Mouse (Mus musculus) MEL (cell line): Measurements from ENCODE around the gene Itpr2. TPM values are rescaled to one million over a fixed set of nuclear protein-coding genes. Genes with fewer than 3 reads are reported as not detected.

Experiments used
- DNase-seq: peaks from one replicate; pipeline ENCODE4 v3.0.0; 2011; ENCODE audit warnings: low read depth, low spot score
- H3K27ac ChIP-seq: 2 replicates; pipeline ENCODE4 v1.5.1; 2012; ENCODE audit warnings: low read depth, mild to moderate bottlenecking, control low read depth, low read length, moderate library complexity; ENCODE audit not compliant: control insufficient read depth
- H3K27me3 ChIP-seq, 2 experiments: fragments of 150-350 bp in 1 of 2; sonication (generic) in 1 of 2; 2 replicates each; pipeline ENCODE4 v1.6.1; 2012; ENCODE audit warnings: low read length in 2 of 2, mild to moderate bottlenecking in 2 of 2, improper control_type of control experiment in 1 of 2, moderate library complexity in 1 of 2; ENCODE audit not compliant: insufficient read depth in 2 of 2, control insufficient read depth in 1 of 2
- H3K36me3 ChIP-seq, 2 experiments: 2 replicates each; pipeline ENCODE4 v1.6.1; 2012 to 2014; ENCODE audit warnings: low read length in 2 of 2, improper control_type of control experiment in 1 of 2, inconsistent platforms in 1 of 2, mild to moderate bottlenecking in 1 of 2; ENCODE audit not compliant: insufficient read depth in 2 of 2, control insufficient read depth in 1 of 2
- H3K4me1 ChIP-seq, 2 experiments: fragments of 150-350 bp in 1 of 2; sonication (generic) in 1 of 2; 2 replicates each; pipeline ENCODE4 v1.6.1; 2012; ENCODE audit warnings: low read length in 2 of 2, improper control_type of control experiment in 1 of 2, mild to moderate bottlenecking in 1 of 2; ENCODE audit not compliant: insufficient read depth in 2 of 2, control insufficient read depth in 1 of 2
- H3K4me3 ChIP-seq, 2 experiments: fragments of 150-350 bp in 1 of 2; sonication (generic) in 1 of 2; 2 replicates each; pipeline ENCODE4 v1.5.1; 2012; ENCODE audit warnings: low read depth in 2 of 2, low read length in 2 of 2, mild to moderate bottlenecking in 2 of 2, moderate library complexity in 2 of 2, control low read depth in 1 of 2, improper control_type of control experiment in 1 of 2; ENCODE audit not compliant: control insufficient read depth in 1 of 2, insufficient read depth in 1 of 2
- H3K79me2 ChIP-seq: 2 replicates; pipeline ENCODE4 v1.6.1; 2012; ENCODE audit warnings: mild to moderate bottlenecking, low read length, moderate library complexity; ENCODE audit not compliant: control insufficient read depth, poor library complexity, insufficient read depth
- H3K9ac ChIP-seq: 2 replicates; pipeline ENCODE4 v1.6.1; 2012; ENCODE audit warnings: low read depth, mild to moderate bottlenecking, control low read depth, low read length, moderate library complexity; ENCODE audit not compliant: control insufficient read depth, poor library complexity, severe bottlenecking
- H3K9me3 ChIP-seq: fragments of 150-350 bp; sonication (generic); replicated peaks from 2 replicates; pipeline ENCODE4 v1.6.1; 2012; ENCODE audit warnings: mild to moderate bottlenecking, low read length, improper control_type of control experiment, moderate library complexity; ENCODE audit not compliant: insufficient read depth
- CHD1 ChIP-seq: IDR thresholded peaks from 2 replicates; pipeline ENCODE4 v1.6.1; 2012; ENCODE audit warnings: low read depth, mild to moderate bottlenecking, inconsistent platforms, low read length, improper control_type of control experiment
- CHD2 ChIP-seq: IDR thresholded peaks from 2 replicates; pipeline ENCODE4 v1.6.1; 2011; ENCODE audit warnings: low read length, improper control_type of control experiment
- CTCF ChIP-seq, 3 experiments: IDR thresholded peaks in 2 of 3; conservative IDR thresholded peaks in 1 of 3; 2 replicates each; pipeline ENCODE4 v1.5.1; 2011 to 2012; ENCODE audit warnings: low read length in 3 of 3, low read depth in 2 of 3, mild to moderate bottlenecking in 2 of 3, improper control_type of control experiment in 1 of 3, inconsistent platforms in 1 of 3, mixed read lengths in 1 of 3, moderate library complexity in 1 of 3; ENCODE audit not compliant: control insufficient read depth in 1 of 3, insufficient read depth in 1 of 3, poor library complexity in 1 of 3, severe bottlenecking in 1 of 3
- E2F4 ChIP-seq: IDR thresholded peaks from 2 replicates; pipeline ENCODE4 v1.6.1; 2011; ENCODE audit warnings: low read depth, low read length, improper control_type of control experiment, borderline replicate concordance
- ELF1 ChIP-seq: IDR thresholded peaks from 2 replicates; pipeline ENCODE4 v1.6.1; 2014; ENCODE audit warnings: low read depth, mild to moderate bottlenecking, inconsistent platforms, low read length, improper control_type of control experiment, moderate library complexity
- EP300 ChIP-seq, 2 experiments: IDR thresholded peaks; 2 replicates each; pipeline ENCODE4 v1.6.1; 2011; ENCODE audit warnings: improper control_type of control experiment in 2 of 2, low read length in 2 of 2, low read depth in 1 of 2, mild to moderate bottlenecking in 1 of 2
- GABPA ChIP-seq: IDR thresholded peaks from 2 replicates; pipeline ENCODE4 v1.6.1; 2012; ENCODE audit warnings: low read depth, mild to moderate bottlenecking, inconsistent platforms, low read length, improper control_type of control experiment, moderate library complexity
- HCFC1 ChIP-seq: IDR thresholded peaks from 2 replicates; pipeline ENCODE4 v1.6.1; 2012; ENCODE audit warnings: low read depth, mild to moderate bottlenecking, inconsistent platforms, low read length, improper control_type of control experiment, moderate library complexity
- MAZ ChIP-seq: IDR thresholded peaks from 2 replicates; pipeline ENCODE4 v1.6.1; 2012; ENCODE audit warnings: low read depth, mild to moderate bottlenecking, inconsistent platforms, low read length, improper control_type of control experiment
- MYC ChIP-seq: IDR thresholded peaks from 2 replicates; pipeline ENCODE4 v1.6.1; 2011; ENCODE audit warnings: low read depth, mild to moderate bottlenecking, low read length, improper control_type of control experiment, moderate library complexity
- NELFE ChIP-seq: IDR thresholded peaks from 2 replicates; pipeline ENCODE4 v1.6.1; 2011; ENCODE audit warnings: low read depth, low read length, improper control_type of control experiment
- SIN3A ChIP-seq: IDR thresholded peaks from 2 replicates; pipeline ENCODE4 v1.6.1; 2012; ENCODE audit warnings: low read length, improper control_type of control experiment, inconsistent platforms
- SMC3 ChIP-seq: IDR thresholded peaks from 2 replicates; pipeline ENCODE4 v1.6.1; 2011; ENCODE audit warnings: low read depth, low read length, improper control_type of control experiment
- ZC3H11A ChIP-seq: IDR thresholded peaks from 2 replicates; pipeline ENCODE4 v1.6.1; 2012; ENCODE audit warnings: low read depth, mild to moderate bottlenecking, inconsistent platforms, low read length, improper control_type of control experiment
- ZMIZ1 ChIP-seq: IDR thresholded peaks from 2 replicates; pipeline ENCODE4 v1.6.1; 2012; ENCODE audit warnings: low read depth, mild to moderate bottlenecking, inconsistent platforms, low read length, improper control_type of control experiment, moderate library complexity
- polyA plus RNA-seq, 2 experiments: library from polyadenylated mRNA; stranded (reverse) in 1 of 2; unstranded in 1 of 2; fragments of >175 nt in 1 of 2; fragments of >200 nt in 1 of 2; gene quantifications; 2 replicates each; pipeline versions ENCODE4 v1.2.1 to v1.2.4; 2012; ENCODE audit warnings: low replicate concordance in 2 of 2, low read depth in 1 of 2; ENCODE audit not compliant: insufficient read length in 2 of 2, insufficient read depth in 1 of 2, missing spikeins in 1 of 2
- total RNA-seq: library from RNA; depleted of rRNA; stranded (reverse); fragments of 300-350 nt; gene quantifications from 2 replicates; pipeline ENCODE4 v1.2.3, GENCODE M21; 2012

Gene Itpr2
- total and polyA plus RNA-seq, 3 experiments, result 1.5 to 3.0 TPM; not detected in 1

DNA sequence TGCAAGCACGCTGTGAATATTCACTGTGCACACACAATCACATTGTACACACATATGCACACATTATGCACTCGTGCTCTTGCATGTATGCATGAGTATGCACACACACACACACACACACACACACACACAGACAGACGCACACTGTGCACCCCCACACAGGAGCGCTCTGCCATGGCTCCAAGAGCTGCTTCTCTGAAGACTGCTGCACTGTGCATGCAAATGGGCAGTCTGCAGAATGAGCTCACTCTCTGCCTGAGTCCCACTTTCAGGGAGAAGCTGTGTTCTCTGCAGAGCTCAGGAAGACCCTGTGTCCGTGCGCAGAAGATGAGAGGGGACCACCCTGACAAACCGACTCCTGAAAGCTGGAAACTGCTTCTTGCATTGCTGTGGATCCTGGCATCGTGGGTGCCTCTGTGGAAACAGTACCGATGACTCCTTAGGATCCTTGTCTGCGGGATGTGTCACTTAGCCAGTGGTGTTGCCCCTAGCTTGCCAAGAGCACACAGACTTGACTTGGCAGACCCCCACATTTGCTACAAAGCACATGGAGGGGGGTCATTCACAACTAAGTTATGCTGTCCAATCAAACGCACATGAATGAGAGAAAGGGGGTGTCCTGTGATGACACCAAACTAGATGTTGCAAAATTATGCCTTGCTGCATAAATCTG lies 55.9 kb downstream of the Itpr2 start:
- Histone ChIP-seq H3K4me3 (no peak overlapping the region), H3K27me3 (no peaks in the 10 kb centered on the region), H3K36me3 (no peaks in the 10 kb centered on the region), H3K9me3 (no peaks in the 10 kb centered on the region), H3K4me1 (no peaks in the 10 kb centered on the region), H3K79me2 (no peaks in the 10 kb centered on the region), H3K27ac (no peak overlapping the region), H3K9ac (no peak overlapping the region)
- no peak for TF ChIP-seq E2F4
- no peak for TF ChIP-seq HCFC1
- TF ChIP-seq GABPA, result no peak
- TF ChIP-seq CHD2, result no peak
- no peak for TF ChIP-seq ELF1
- DNase-seq, result no peak

DNA sequence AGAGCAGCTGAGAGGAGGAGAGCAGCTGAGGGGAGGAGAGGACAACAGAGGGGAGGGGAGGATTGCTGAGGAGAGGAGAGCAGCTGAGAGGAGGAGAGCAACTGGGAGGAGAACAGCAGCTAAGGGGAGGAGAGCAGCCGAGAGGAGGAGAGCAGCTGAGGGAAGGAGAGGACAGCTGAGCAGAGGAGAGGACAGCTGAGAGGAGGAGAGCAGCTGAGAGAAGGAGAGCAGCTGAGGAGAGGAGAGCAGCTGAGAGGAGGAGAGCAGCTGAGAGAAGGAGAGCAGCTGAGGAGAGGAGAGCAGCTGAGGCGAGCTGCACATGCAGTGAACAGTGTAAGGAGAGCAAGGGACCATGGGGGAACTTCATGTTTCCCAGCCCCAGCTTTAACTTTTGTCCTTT lies 62.2 kb downstream of the Itpr2 start:
- no peaks in the 10 kb centered on the region for H3K36me3 ChIP-seq
- no peak for DNase-seq
- H3K9me3 ChIP-seq, result no peaks in the 10 kb centered on the region
- no peaks in the 10 kb centered on the region for H3K4me1 ChIP-seq
- H3K27ac ChIP-seq, result no peak overlapping the region
- no peak overlapping the region for H3K4me3 ChIP-seq
- H3K79me2 ChIP-seq, result no peaks in the 10 kb centered on the region
- no peaks in the 10 kb centered on the region for H3K27me3 ChIP-seq
- H3K9ac ChIP-seq, result no peak overlapping the region
- no peak for TF ChIP-seq MAZ
- TF ChIP-seq CHD1, result no peak
- no peak for TF ChIP-seq ZMIZ1

DNA sequence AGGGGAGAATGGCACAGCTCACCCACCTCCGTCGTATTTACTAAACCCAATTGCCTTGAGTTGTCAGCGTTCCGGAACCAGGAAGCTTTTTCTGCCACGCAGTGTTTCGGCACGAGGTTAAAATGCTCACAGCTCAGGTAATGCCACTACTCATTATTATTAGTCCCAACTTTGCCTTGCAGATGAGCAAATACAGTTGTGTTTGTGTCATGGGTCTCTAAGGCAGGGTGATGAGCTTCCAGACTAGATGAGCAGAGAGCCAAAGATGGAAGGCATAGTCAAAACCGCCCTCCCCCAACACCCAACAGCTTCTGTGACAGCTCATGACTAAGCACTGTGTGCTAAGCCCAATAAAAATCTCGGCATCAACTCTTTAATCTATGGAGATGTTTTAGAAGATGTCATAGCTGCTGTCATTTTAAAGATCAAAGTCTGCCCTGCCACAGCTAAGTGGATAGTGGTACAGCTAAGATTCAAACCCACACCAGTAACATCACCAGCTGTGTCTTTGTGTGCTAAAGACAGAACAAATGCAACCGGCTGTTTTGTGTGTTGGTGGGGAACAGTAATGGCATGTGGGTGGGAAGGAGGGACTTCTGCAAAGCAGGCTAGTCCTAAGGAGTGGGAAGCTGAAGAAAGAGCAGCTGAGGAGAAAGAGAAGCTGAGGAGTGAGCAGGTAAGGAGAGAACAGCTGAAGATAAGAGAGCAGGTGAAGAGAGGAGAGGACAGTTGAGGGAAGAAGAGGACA lies 62.8 kb downstream of the Itpr2 start:
- Histone ChIP-seq H3K27me3 (no peaks in the 10 kb centered on the region), H3K9me3 (no peaks in the 10 kb centered on the region), H3K36me3 (no peaks in the 10 kb centered on the region), H3K4me3 (no peak overlapping the region), H3K79me2 (no peaks in the 10 kb centered on the region), H3K4me1 (peaks cover 0 to 4% of the 10 kb centered on the region in 2 experiments; a peak in 1 of 4 replicates), H3K27ac (no peak overlapping the region), H3K9ac (no peak overlapping the region)
- TF ChIP-seq CTCF (IDR thresholded peaks at IDR 0.05 in 2 of 3, conservative IDR thresholded peaks at IDR 0.05 in 1 of 3; ENCODE audit: control insufficient read depth in 1 of 3, insufficient read depth in 1 of 3, low read depth in 2 of 3, low read length in 3 of 3, poor library complexity in 1 of 3, severe bottlenecking in 1 of 3) (no peak), ZC3H11A (no peak), EP300 (IDR thresholded peaks at IDR 0.05; ENCODE audit: low read depth in 1 of 2, low read length in 2 of 2) (no peak), SIN3A (no peak), SMC3 (no peak), ZMIZ1 (no peak), NELFE (no peak), MYC (no peak), GABPA (no peak), MAZ (no peak)
- no peak for DNase-seq
